Mouse (Mus musculus): Measurements from ENCODE around the gene Acad12. TPM values are rescaled to one million over a fixed set of nuclear protein-coding genes. Genes with fewer than 3 reads are reported as not detected.

The Acad12 gene
- polyA plus RNA-seq, 1 experiment from 2014 or later: 1.4 TPM

GRCm38 (mm10) chr5:121592816-121593407 lies 25.8 kb downstream of the Acad12 start:
- H3K36me3 ChIP-seq (ENCODE audit: control insufficient read depth, insufficient read depth, low read length): no peaks in the 10 kb centered on the region
- peak overlapping the region; percentile 90 for H3K4me2 ChIP-seq (ENCODE audit: low read length)
- no peaks in the 10 kb centered on the region for H3K9me3 ChIP-seq (replicated peaks; ENCODE audit: control insufficient read depth, low read length, poor library complexity, severe bottlenecking)
- peak overlapping the region; percentile 74; the same call in 1 of the 2 replicates for H3K27ac ChIP-seq (ENCODE audit: low read length)
- H3K4me1 ChIP-seq (ENCODE audit: control insufficient read depth, insufficient read depth, low read length): peaks cover 16% of the 10 kb centered on the region
- H3K4me3 ChIP-seq (ENCODE audit: low read depth, low read length): peak overlapping the region; percentile 71
- 3% methylated on average over 33 of the region's 33 CpGs for WGBS
- ATAC-seq: peak; percentile 69
- no peaks in the 10 kb centered on the region for H3K27me3 ChIP-seq (ENCODE audit: control insufficient read depth, insufficient read depth, low read depth, low read length)
- H3K9ac ChIP-seq (ENCODE audit: low read depth, low read length): peak overlapping the region; percentile 78

GRCm38 (mm10) chr5:121592064-121592815 lies 26.5 kb downstream of the Acad12 start:
- H3K4me1 ChIP-seq (ENCODE audit: control insufficient read depth, insufficient read depth, low read length): peaks cover 16% of the 10 kb centered on the region
- no peaks in the 10 kb centered on the region for H3K36me3 ChIP-seq (ENCODE audit: control insufficient read depth, insufficient read depth, low read length)
- no peak for ATAC-seq
- peak overlapping the region; percentile 71 for H3K4me3 ChIP-seq (ENCODE audit: low read depth, low read length)
- 0 out of 2 replicates have a peak overlapping the region, but pooled peaks have one; percentile 30 for H3K9ac ChIP-seq (ENCODE audit: low read depth, low read length)
- 66% methylated on average over 11 of the region's 11 CpGs for WGBS
- no peaks in the 10 kb centered on the region for H3K9me3 ChIP-seq (replicated peaks; ENCODE audit: control insufficient read depth, low read length, poor library complexity, severe bottlenecking)
- H3K4me2 ChIP-seq (ENCODE audit: low read length): peak overlapping the region; percentile 90
- H3K27me3 ChIP-seq (ENCODE audit: control insufficient read depth, insufficient read depth, low read depth, low read length): no peaks in the 10 kb centered on the region
- no peak overlapping the region for H3K27ac ChIP-seq (ENCODE audit: low read length)

GRCm38 (mm10) chr5:121591417-121592063 lies 27.2 kb downstream of the Acad12 start:
- no peak overlapping the region for H3K27ac ChIP-seq (ENCODE audit: low read length)
- H3K27me3 ChIP-seq (ENCODE audit: control insufficient read depth, insufficient read depth, low read depth, low read length): no peaks in the 10 kb centered on the region
- H3K4me2 ChIP-seq (ENCODE audit: low read length): no peak overlapping the region; the same call in 1 of the 2 replicates
- no peak for ATAC-seq
- H3K4me1 ChIP-seq (ENCODE audit: control insufficient read depth, insufficient read depth, low read length): peaks cover 16% of the 10 kb centered on the region
- 0 out of 2 replicates have a peak overlapping the region, but pooled peaks have one; percentile 30 for H3K9ac ChIP-seq (ENCODE audit: low read depth, low read length)
- H3K36me3 ChIP-seq (ENCODE audit: control insufficient read depth, insufficient read depth, low read length): no peaks in the 10 kb centered on the region
- 74% methylated on average over 11 of the region's 11 CpGs for WGBS
- no peaks in the 10 kb centered on the region for H3K9me3 ChIP-seq (replicated peaks; ENCODE audit: control insufficient read depth, low read length, poor library complexity, severe bottlenecking)
- H3K4me3 ChIP-seq (ENCODE audit: low read depth, low read length): no peak overlapping the region

- no peak overlapping the region for H3K9ac ChIP-seq (ENCODE audit: low read depth, low read length)
- no peaks in the 10 kb centered on the region for H3K9me3 ChIP-seq (replicated peaks; ENCODE audit: control insufficient read depth, low read length, poor library complexity, severe bottlenecking)
- H3K4me2 ChIP-seq (ENCODE audit: low read length): no peak overlapping the region
- H3K27me3 ChIP-seq (ENCODE audit: control insufficient read depth, insufficient read depth, low read depth, low read length): no peaks in the 10 kb centered on the region
- H3K27ac ChIP-seq (ENCODE audit: low read length): no peak overlapping the region
- H3K4me3 ChIP-seq (ENCODE audit: low read depth, low read length): no peak overlapping the region
- 88% methylated on average over 6 of the region's 6 CpGs for WGBS
- H3K4me1 ChIP-seq (ENCODE audit: control insufficient read depth, insufficient read depth, low read length): peaks cover 16% of the 10 kb centered on the region
- no peaks in the 10 kb centered on the region for H3K36me3 ChIP-seq (ENCODE audit: control insufficient read depth, insufficient read depth, low read length)
- no peak for ATAC-seq
Measured at GRCm38 (mm10) chr5:121589928-121590327, 28.8 kb downstream of the Acad12 start.

GRCm38 (mm10) chr5:121586400-121587039 lies 32.2 kb downstream of the Acad12 start:
- Histone ChIP-seq H3K9me3 (replicated peaks; ENCODE audit: control insufficient read depth, low read length, poor library complexity, severe bottlenecking) (no peaks in the 10 kb centered on the region), H3K27ac (ENCODE audit: low read length) (no peak overlapping the region), H3K4me3 (ENCODE audit: low read depth, low read length) (no peak overlapping the region), H3K4me2 (ENCODE audit: low read length) (no peak overlapping the region), H3K9ac (ENCODE audit: low read depth, low read length) (no peak overlapping the region), H3K27me3 (ENCODE audit: control insufficient read depth, insufficient read depth, low read depth, low read length) (no peaks in the 10 kb centered on the region), H3K4me1 (ENCODE audit: control insufficient read depth, insufficient read depth, low read length) (peaks cover 2% of the 10 kb centered on the region; the same call in 1 of the 2 replicates), H3K36me3 (ENCODE audit: control insufficient read depth, insufficient read depth, low read length) (no peaks in the 10 kb centered on the region)
- 85% methylated on average over 6 of the region's 6 CpGs for WGBS
- ATAC-seq: no peak

GRCm38 (mm10) chr5:121585699-121586098 lies 33.0 kb downstream of the Acad12 start:
- WGBS: 77% methylated on average over 5 of the region's 5 CpGs
- ATAC-seq: no peak

GRCm38 (mm10) chr5:121585005-121585404 lies 33.7 kb downstream of the Acad12 start:
- Histone ChIP-seq H3K4me1 (ENCODE audit: control insufficient read depth, insufficient read depth, low read length) (no peaks in the 10 kb centered on the region), H3K27me3 (ENCODE audit: control insufficient read depth, insufficient read depth, low read depth, low read length) (no peaks in the 10 kb centered on the region), H3K4me2 (ENCODE audit: low read length) (no peak overlapping the region), H3K27ac (ENCODE audit: low read length) (no peak overlapping the region), H3K9me3 (replicated peaks; ENCODE audit: control insufficient read depth, low read length, poor library complexity, severe bottlenecking) (no peaks in the 10 kb centered on the region), H3K4me3 (ENCODE audit: low read depth, low read length) (no peak overlapping the region), H3K9ac (ENCODE audit: low read depth, low read length) (no peak overlapping the region), H3K36me3 (ENCODE audit: control insufficient read depth, insufficient read depth, low read length) (0 out of 2 replicates have a peak, but pooled peaks cover under 1% of the 10 kb centered on the region)
- WGBS: 98% methylated on average over 10 of the region's 10 CpGs
- ATAC-seq: no peak

More at GRCm38 (mm10) chr5:121585699-121586098, 33.0 kb downstream of the Acad12 start:
- Histone ChIP-seq H3K9me3 (replicated peaks; ENCODE audit: control insufficient read depth, low read length, poor library complexity, severe bottlenecking) (no peaks in the 10 kb centered on the region), H3K4me1 (ENCODE audit: control insufficient read depth, insufficient read depth, low read length) (no peaks in the 10 kb centered on the region), H3K4me3 (ENCODE audit: low read depth, low read length) (no peak overlapping the region), H3K27ac (ENCODE audit: low read length) (no peak overlapping the region), H3K27me3 (ENCODE audit: control insufficient read depth, insufficient read depth, low read depth, low read length) (no peaks in the 10 kb centered on the region), H3K36me3 (ENCODE audit: control insufficient read depth, insufficient read depth, low read length) (no peaks in the 10 kb centered on the region), H3K9ac (ENCODE audit: low read depth, low read length) (no peak overlapping the region), H3K4me2 (ENCODE audit: low read length) (no peak overlapping the region)

- no peak for ATAC-seq
Measured at GRCm38 (mm10) chr5:121583765-121584501, 34.8 kb downstream of the Acad12 start.

More at GRCm38 (mm10) chr5:121583765-121584501, 34.8 kb downstream of the Acad12 start:
- no peaks in the 10 kb centered on the region for H3K4me1 ChIP-seq (ENCODE audit: control insufficient read depth, insufficient read depth, low read length)
- peaks cover 8% of the 10 kb centered on the region; the same call in 1 of the 2 replicates for H3K36me3 ChIP-seq (ENCODE audit: control insufficient read depth, insufficient read depth, low read length)
- no peaks in the 10 kb centered on the region for H3K27me3 ChIP-seq (ENCODE audit: control insufficient read depth, insufficient read depth, low read depth, low read length)
- 60% methylated on average over 12 of the region's 12 CpGs for WGBS
- no peak overlapping the region for H3K9ac ChIP-seq (ENCODE audit: low read depth, low read length)
- no peak overlapping the region for H3K4me3 ChIP-seq (ENCODE audit: low read depth, low read length)
- H3K4me2 ChIP-seq (ENCODE audit: low read length): no peak overlapping the region
- no peak overlapping the region for H3K27ac ChIP-seq (ENCODE audit: low read length)
- H3K9me3 ChIP-seq (replicated peaks; ENCODE audit: control insufficient read depth, low read length, poor library complexity, severe bottlenecking): no peaks in the 10 kb centered on the region

Measured in midbrain, embryonic 16.5 days (tissue).